Mouse (Mus musculus) hindbrain, embryonic 11.5 days (tissue): ENCODE results near the gene Arid5b. TPM values are rescaled to one million over a fixed set of nuclear protein-coding genes. Genes with fewer than 3 reads are reported as not detected.

ENCODE experiments used
- ATAC-seq: fragments of 200-750 bp; cut with Nextera tagmentation; 2 replicates; pipeline ENCODE4 v1.8.0; 2017; ENCODE audit warnings: mild to moderate bottlenecking, moderate TSS enrichment, moderate library complexity; ENCODE audit not compliant: low FRiP score
- DNase-seq: peaks from one replicate; pipeline ENCODE4 v3.0.0-alpha.2; 2015; ENCODE audit warnings: low spot score
- H3K27ac ChIP-seq: fragments of 300-500 bp; sonication (generic); 2 replicates; pipeline ENCODE4 v1.5.1; 2014; ENCODE audit warnings: mild to moderate bottlenecking, low read depth, low read length
- H3K27me3 ChIP-seq: fragments of 300-500 bp; sonication (generic); 2 replicates; pipeline ENCODE4 v1.6.1; 2014; ENCODE audit warnings: mild to moderate bottlenecking, low read length, moderate library complexity, mixed read lengths; ENCODE audit not compliant: control insufficient read depth, insufficient read depth
- H3K36me3 ChIP-seq: fragments of 300-500 bp; sonication (generic); 2 replicates; pipeline ENCODE4 v1.6.1; 2014; ENCODE audit warnings: mild to moderate bottlenecking, low read length, moderate library complexity, mixed read lengths; ENCODE audit not compliant: control insufficient read depth, insufficient read depth
- H3K4me1 ChIP-seq: fragments of 300-500 bp; sonication (generic); replicated peaks from 2 replicates; pipeline ENCODE4 v1.6.1; 2014; ENCODE audit warnings: low read length, mixed read lengths; ENCODE audit not compliant: control insufficient read depth, insufficient read depth
- H3K4me2 ChIP-seq: fragments of 300-500 bp; sonication (generic); replicated peaks from 2 replicates; pipeline ENCODE4 v1.6.1; 2014; ENCODE audit warnings: mild to moderate bottlenecking, low read depth, low read length
- H3K4me3 ChIP-seq: fragments of 300-500 bp; sonication (generic); 2 replicates; pipeline ENCODE4 v1.5.1; 2014; ENCODE audit warnings: low read depth, low read length
- H3K9ac ChIP-seq: fragments of 300-500 bp; sonication (generic); 2 replicates; pipeline ENCODE4 v1.6.1; 2014; ENCODE audit warnings: low read depth, low read length
- H3K9me3 ChIP-seq: fragments of 300-500 bp; sonication (generic); 2 replicates; pipeline ENCODE4 v1.6.1; 2016; ENCODE audit warnings: low read length; ENCODE audit not compliant: control insufficient read depth
- WGBS: fragments of 180-500 bp; shearing (Covaris S2); extraction: QIAGEN DNeasy Blood & Tissue Kit; methylation state at CpG from one replicate; pipeline ENCODE4 v1.1.7; 2014; 5-methylcytosine and 5-hydroxymethylcytosine counted together
- polyA plus RNA-seq: library from polyadenylated mRNA; unstranded; fragments of >200 nt; fragmentation: Nextera tagmentation; extraction: Ambion mirVana; gene quantifications from 2 replicates; pipeline ENCODE4 v1.2.1, GENCODE M21; 2014

Gene Arid5b
- polyA plus RNA-seq, 1 experiment from 2014 or later, result 23.3 TPM

GRCm38 (mm10) chr10:68089435-68090196, 188.9 kb downstream of the Arid5b start:
- H3K4me3 ChIP-seq, result no peak overlapping the region
- H3K9me3 ChIP-seq, result no peaks in the 10 kb centered on the region
- H3K36me3 ChIP-seq, result no peaks in the 10 kb centered on the region
- H3K4me1 ChIP-seq, result no peaks in the 10 kb centered on the region
- ATAC-seq (no peak), DNase-seq (no peak)
- H3K9ac ChIP-seq, result no peak overlapping the region
- H3K27me3 ChIP-seq, result no peaks in the 10 kb centered on the region
- no peak overlapping the region for H3K27ac ChIP-seq
- WGBS, result 72% methylated on average over 15 of the region's 15 CpGs
- H3K4me2 ChIP-seq, result no peak overlapping the region

GRCm38 (mm10) chr10:68087722-68088121, 190.8 kb downstream of the Arid5b start:
- WGBS, result 74% methylated on average over 3 of the region's 3 CpGs
- Histone ChIP-seq H3K9ac (no peak overlapping the region), H3K4me1 (no peaks in the 10 kb centered on the region), H3K27ac (no peak overlapping the region), H3K9me3 (no peaks in the 10 kb centered on the region), H3K27me3 (no peaks in the 10 kb centered on the region), H3K36me3 (no peaks in the 10 kb centered on the region), H3K4me3 (no peak overlapping the region), H3K4me2 (no peak overlapping the region)
- ATAC-seq, result no peak
- no peak for DNase-seq

- no peaks in the 10 kb centered on the region for H3K4me1 ChIP-seq
- H3K36me3 ChIP-seq, result no peaks in the 10 kb centered on the region
- H3K27ac ChIP-seq, result no peak overlapping the region
- DNase-seq, result no peak
- no peaks in the 10 kb centered on the region for H3K27me3 ChIP-seq
- no peaks in the 10 kb centered on the region for H3K9me3 ChIP-seq
- 82% methylated on average over 4 of the region's 4 CpGs for WGBS
- no peak for ATAC-seq
- no peak overlapping the region for H3K4me2 ChIP-seq
- H3K9ac ChIP-seq, result no peak overlapping the region
- no peak overlapping the region for H3K4me3 ChIP-seq
Observed at GRCm38 (mm10) chr10:68086973-68087372, 191.6 kb downstream of the Arid5b start.

GRCm38 (mm10) chr10:68085574-68085973, 193.0 kb downstream of the Arid5b start:
- DNase-seq, result no peak
- Histone ChIP-seq H3K36me3 (no peaks in the 10 kb centered on the region), H3K9ac (no peak overlapping the region), H3K27me3 (no peaks in the 10 kb centered on the region), H3K4me2 (no peak overlapping the region), H3K27ac (no peak overlapping the region), H3K9me3 (no peaks in the 10 kb centered on the region), H3K4me3 (no peak overlapping the region), H3K4me1 (no peaks in the 10 kb centered on the region)
- 82% methylated on average over 4 of the region's 4 CpGs for WGBS
- no peak for ATAC-seq

GRCm38 (mm10) chr10:68081712-68082111, 196.8 kb downstream of the Arid5b start:
- Histone ChIP-seq H3K9me3 (no peaks in the 10 kb centered on the region), H3K27ac (no peak overlapping the region), H3K9ac (no peak overlapping the region), H3K4me3 (no peak overlapping the region), H3K27me3 (no peaks in the 10 kb centered on the region), H3K4me2 (no peak overlapping the region), H3K36me3 (no peaks in the 10 kb centered on the region), H3K4me1 (no peaks in the 10 kb centered on the region)
- WGBS, result 80% methylated on average over 6 of the region's 6 CpGs
- ATAC-seq, result no peak
- DNase-seq, result no peak

- 87% methylated on average over 10 of the region's 10 CpGs for WGBS
- Histone ChIP-seq H3K9ac (no peak overlapping the region), H3K27me3 (no peaks in the 10 kb centered on the region), H3K4me1 (no peaks in the 10 kb centered on the region), H3K4me2 (no peak overlapping the region), H3K27ac (no peak overlapping the region), H3K36me3 (no peaks in the 10 kb centered on the region), H3K4me3 (no peak overlapping the region), H3K9me3 (no peaks in the 10 kb centered on the region)
- ATAC-seq, result no peak
- DNase-seq, result no peak
Observed at GRCm38 (mm10) chr10:68079910-68080670, 198.4 kb downstream of the Arid5b start.

GRCm38 (mm10) chr10:68078708-68079107, 199.8 kb downstream of the Arid5b start:
- Histone ChIP-seq H3K27me3 (no peaks in the 10 kb centered on the region), H3K4me1 (no peaks in the 10 kb centered on the region), H3K4me3 (no peak overlapping the region), H3K4me2 (no peak overlapping the region), H3K27ac (no peak overlapping the region), H3K9me3 (no peaks in the 10 kb centered on the region), H3K36me3 (no peaks in the 10 kb centered on the region), H3K9ac (no peak overlapping the region)
- ATAC-seq (no peak), DNase-seq (no peak)
- 92% methylated on average over 3 of the region's 3 CpGs for WGBS

- DNase-seq (no peak), ATAC-seq (no peak)
- no peaks in the 10 kb centered on the region for H3K27me3 ChIP-seq
- 94% methylated on average over 5 of the region's 5 CpGs for WGBS
- H3K4me1 ChIP-seq, result no peaks in the 10 kb centered on the region
- no peak overlapping the region for H3K27ac ChIP-seq
- no peak overlapping the region for H3K4me2 ChIP-seq
- H3K4me3 ChIP-seq, result no peak overlapping the region
- H3K9ac ChIP-seq, result no peak overlapping the region
- H3K9me3 ChIP-seq, result no peaks in the 10 kb centered on the region
- H3K36me3 ChIP-seq, result no peaks in the 10 kb centered on the region
Observed at GRCm38 (mm10) chr10:68075181-68075580, 203.4 kb downstream of the Arid5b start.

GRCm38 (mm10) chr10:68074291-68074690, 204.2 kb downstream of the Arid5b start:
- H3K27ac ChIP-seq, result no peak overlapping the region
- H3K4me3 ChIP-seq, result no peak overlapping the region
- H3K9ac ChIP-seq, result no peak overlapping the region
- no peaks in the 10 kb centered on the region for H3K9me3 ChIP-seq
- no peaks in the 10 kb centered on the region for H3K27me3 ChIP-seq
- H3K36me3 ChIP-seq, result no peaks in the 10 kb centered on the region
- WGBS, result 93% methylated on average over 12 of the region's 12 CpGs
- ATAC-seq, result no peak
- H3K4me1 ChIP-seq, result no peaks in the 10 kb centered on the region
- no peak for DNase-seq
- H3K4me2 ChIP-seq, result no peak overlapping the region
